Mouse (Mus musculus): ENCODE results near the gene Car8.

The Car8 gene

GRCm38 (mm10) chr4:8238560-8239305 is at the start of gene Car8:
Gene Car8, minus strand, starts transcription at chr4:8239041.
- in situ Hi-C loops (cut with MboI; ENCODE audit: unreplicated experiment in 2 of 2): no loop called here

- in situ Hi-C loops (cut with MboI; ENCODE audit: unreplicated experiment in 2 of 2): no loop called here
Measured at GRCm38 (mm10) chr4:8284934-8285333, 46.1 kb upstream of the Car8 start.

DNA sequence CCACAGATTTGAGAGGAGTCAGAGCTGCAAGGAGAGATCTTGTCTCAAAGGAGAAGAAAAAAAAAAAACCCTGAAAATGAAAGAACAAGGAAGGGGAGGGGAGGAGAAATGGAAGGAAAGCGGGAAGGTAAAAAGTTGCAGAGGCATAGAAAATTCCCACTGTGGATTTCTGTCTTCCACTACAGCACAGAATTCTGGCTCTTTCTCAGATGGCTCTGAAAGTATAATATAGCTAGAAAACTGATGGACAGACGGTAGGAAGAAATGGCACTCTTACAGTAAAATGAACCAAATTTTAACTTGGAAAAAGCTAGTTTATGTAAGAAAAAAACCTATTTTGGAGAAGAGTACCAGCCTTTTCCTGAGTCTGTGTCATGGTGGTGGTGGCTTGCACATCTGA is 39.3 kb upstream of the Car8 start:
- in situ Hi-C loops (cut with MboI; ENCODE audit: unreplicated experiment in 2 of 2): no loop called here

GRCm38 (mm10) chr4:8249805-8250204 is 11.0 kb upstream of the Car8 start:
- in situ Hi-C loops (cut with MboI; ENCODE audit: unreplicated experiment in 2 of 2): no loop called here

- in situ Hi-C loops (cut with MboI; ENCODE audit: unreplicated experiment in 2 of 2): no loop called here
Measured at GRCm38 (mm10) chr4:8245495-8246063, 6.7 kb upstream of the Car8 start.

DNA sequence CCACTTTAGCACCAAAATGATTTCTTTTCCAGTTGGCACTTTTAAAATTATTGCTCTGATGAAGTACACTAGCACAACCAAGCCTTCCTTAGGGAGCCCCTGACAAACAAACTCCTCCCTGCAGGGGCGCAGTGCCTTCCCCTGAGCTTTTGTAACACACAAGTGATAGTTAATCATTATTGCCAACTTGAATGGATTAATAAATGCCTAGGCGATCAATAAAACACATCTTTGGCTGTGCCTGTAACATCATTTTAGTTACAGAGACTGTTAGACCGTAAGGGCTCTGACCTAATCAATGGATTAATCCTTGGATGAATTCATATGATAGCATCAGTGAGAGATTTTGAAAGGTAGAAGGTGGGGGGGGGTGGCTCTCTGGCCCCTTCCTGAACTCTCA is 6.2 kb upstream of the Car8 start:
- in situ Hi-C loops (cut with MboI; ENCODE audit: unreplicated experiment in 2 of 2): no loop called here

DNA sequence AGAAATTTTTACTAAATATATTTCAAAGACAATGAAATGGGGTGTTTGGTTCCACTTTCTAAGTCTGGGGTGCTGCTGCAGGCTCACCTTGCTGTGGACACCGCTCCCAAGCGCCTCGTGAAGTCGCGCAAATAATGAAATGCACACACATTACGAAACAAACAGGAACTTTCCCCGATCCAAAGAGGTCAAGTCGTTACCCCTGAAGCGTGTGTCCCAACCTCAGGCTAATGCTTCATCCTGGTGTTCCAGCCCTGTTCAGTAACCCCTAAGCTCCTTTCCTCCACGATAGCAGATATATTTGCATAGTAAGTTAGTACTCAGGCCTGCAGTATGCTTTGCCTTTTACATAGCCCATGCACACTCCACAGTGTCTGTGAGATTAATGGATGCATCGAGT is 858 bp upstream of the Car8 start:
- in situ Hi-C loops (cut with MboI; ENCODE audit: unreplicated experiment in 2 of 2): no loop called here

DNA sequence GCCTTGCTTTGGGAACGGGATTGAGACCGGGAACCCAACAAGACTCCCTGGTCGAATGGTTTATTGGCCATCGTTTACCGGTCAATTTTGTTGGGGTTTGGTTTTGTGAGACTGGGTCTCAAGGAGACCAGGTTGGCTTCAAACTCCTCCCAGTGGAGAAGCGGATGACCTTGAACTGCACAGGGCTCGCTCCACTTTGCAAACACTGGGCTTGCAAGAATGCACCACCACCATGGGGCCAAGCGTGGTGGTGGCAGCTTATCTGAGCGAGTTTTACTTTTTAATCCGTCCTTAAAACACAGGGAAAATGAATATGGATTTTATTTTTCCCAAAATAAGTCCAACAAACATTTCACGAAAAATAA is 447 bp upstream of the Car8 start:
- in situ Hi-C loops (cut with MboI; ENCODE audit: unreplicated experiment in 2 of 2): no loop called here

DNA sequence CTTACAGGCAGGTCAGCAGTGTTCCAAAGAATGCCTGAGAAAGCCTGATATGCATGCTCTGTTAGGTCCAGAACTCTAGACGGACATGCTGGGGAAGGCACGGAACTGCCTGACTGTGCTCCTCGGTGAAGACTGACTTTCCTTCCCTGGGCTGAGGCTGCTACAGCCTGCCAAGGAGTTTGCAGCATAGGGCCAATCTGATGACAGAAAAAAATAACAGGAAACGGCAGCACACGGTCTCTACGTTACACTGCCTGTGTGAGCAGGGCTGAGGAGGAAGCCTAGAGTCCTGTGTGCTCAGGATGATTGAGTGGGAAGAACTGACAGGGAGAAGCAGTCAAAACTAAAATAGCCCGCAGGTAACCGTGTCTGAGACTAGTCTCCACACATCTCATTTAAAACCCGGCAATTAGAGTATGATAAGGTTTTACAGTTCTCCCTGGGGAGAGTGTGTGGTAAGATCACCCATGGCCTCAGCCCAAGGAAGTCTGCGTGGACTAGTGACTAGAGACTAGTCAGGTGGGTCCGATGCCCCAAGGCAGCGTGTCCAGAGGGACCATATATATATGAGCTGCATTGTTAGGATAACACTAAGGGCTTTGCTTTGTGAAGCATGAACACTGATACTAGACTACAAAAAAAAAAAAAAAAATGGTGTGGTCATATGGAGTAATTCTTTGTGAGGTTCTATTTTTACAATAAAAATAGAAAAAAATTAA is 6.3 kb downstream of the Car8 start:
- in situ Hi-C loops (cut with MboI; ENCODE audit: unreplicated experiment in 2 of 2): no loop called here

DNA sequence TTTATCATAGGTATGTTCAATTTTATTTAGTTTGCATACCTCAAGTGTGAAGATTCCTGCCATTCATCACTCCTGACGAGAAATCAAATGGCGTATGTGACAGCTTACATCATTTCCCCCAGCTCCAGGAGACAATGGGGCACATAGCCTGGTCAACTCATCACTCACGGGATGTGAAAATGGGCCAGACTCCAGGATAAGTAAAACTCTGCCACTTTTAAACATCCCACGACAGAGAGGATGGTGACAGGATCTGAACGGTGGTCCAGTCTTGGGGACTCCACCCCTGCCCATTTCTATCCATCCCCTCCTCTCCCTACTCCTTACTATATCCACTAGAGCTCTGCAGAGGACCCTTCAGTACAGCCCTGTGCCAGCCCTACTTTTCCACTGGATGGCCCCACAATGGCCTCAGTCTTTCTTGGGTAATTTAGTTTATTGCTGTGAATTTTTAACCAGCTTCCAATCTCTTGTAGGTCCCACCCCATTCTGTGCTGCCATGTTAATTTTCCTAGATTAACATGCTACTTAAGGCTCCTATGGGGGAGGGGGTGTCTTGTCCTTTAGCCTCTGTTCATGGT is 7.5 kb downstream of the Car8 start:
- in situ Hi-C loops (cut with MboI; ENCODE audit: unreplicated experiment in 2 of 2): no loop called here

GRCm38 (mm10) chr4:8229661-8230298 is 9.1 kb downstream of the Car8 start:
- in situ Hi-C loops (cut with MboI; ENCODE audit: unreplicated experiment in 2 of 2): no loop called here

DNA sequence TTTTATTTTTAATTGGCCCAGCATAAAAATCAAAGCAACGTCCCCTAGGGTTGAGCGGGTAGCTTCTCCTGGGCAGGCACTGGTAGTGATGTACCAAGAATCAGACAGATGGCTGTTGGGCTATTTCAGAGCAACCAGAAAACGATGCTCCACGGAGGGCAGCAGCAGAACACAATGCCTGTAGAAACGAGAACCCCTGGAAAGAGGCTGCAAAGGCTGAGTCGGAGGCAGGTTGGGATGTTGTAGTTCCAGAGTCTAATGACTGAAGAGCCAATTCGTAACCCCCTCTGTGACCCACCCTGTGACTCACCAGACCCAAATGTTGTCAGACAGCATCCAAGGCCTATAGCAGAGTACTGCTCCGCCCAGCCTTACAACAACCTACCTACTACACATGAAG is 19.9 kb downstream of the Car8 start:
- in situ Hi-C loops (cut with MboI; ENCODE audit: unreplicated experiment in 2 of 2): no loop called here

GRCm38 (mm10) chr4:8218004-8218403 is 20.8 kb downstream of the Car8 start:
- in situ Hi-C loops (cut with MboI; ENCODE audit: unreplicated experiment in 2 of 2): no loop called here

- in situ Hi-C loops (cut with MboI; ENCODE audit: unreplicated experiment in 2 of 2): no loop called here
Measured at GRCm38 (mm10) chr4:8217272-8217671, 21.6 kb downstream of the Car8 start.

DNA sequence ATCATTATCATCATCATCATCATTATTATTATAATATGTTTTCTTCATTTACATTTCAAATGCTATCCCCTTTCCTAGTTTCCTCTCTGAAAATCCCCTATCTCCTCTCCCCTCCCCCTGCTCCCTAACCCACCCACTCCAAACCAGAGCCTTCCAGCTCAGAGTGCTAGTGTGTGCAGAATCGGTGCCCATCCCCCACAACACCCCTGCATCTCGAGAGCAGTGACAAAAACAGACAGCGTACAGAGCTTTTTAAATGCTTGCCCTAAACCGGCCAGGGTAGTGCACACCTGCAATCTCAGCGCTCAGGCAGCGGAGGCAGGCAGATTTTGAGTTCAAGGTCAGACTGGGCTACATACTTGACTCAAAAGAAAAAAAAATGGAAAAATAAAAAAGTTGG is 22.3 kb downstream of the Car8 start:
- in situ Hi-C loops (cut with MboI; ENCODE audit: unreplicated experiment in 2 of 2): no loop called here

- in situ Hi-C loops (cut with MboI; ENCODE audit: unreplicated experiment in 2 of 2): no loop called here
Measured at GRCm38 (mm10) chr4:8213661-8214060, 25.2 kb downstream of the Car8 start.

GRCm38 (mm10) chr4:8212873-8213569 is 25.8 kb downstream of the Car8 start:
- in situ Hi-C loops (cut with MboI; ENCODE audit: unreplicated experiment in 2 of 2): no loop called here

- in situ Hi-C loops (cut with MboI; ENCODE audit: unreplicated experiment in 2 of 2): no loop called here
Measured at GRCm38 (mm10) chr4:8210452-8210851, 28.4 kb downstream of the Car8 start.

DNA sequence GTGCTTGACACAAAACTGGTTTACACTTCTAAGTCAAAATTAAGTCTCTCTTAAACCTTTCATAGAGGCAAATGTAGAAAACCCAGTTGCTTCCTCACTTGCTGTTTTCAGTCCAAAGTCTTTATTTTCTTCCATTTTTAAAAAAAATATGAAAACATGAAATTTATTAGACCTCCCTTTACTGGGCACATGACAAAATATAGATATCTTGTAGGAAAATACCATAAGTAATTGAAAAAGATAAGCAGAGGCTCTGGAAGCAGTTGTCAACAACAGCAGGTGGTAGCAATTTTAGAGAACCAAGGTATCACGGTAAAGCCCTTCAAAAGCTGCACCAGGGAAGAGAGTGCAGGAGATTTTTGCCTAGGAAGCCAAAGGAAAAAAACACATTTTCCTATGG is 30.9 kb downstream of the Car8 start:
- in situ Hi-C loops (cut with MboI; ENCODE audit: unreplicated experiment in 2 of 2): no loop called here

DNA sequence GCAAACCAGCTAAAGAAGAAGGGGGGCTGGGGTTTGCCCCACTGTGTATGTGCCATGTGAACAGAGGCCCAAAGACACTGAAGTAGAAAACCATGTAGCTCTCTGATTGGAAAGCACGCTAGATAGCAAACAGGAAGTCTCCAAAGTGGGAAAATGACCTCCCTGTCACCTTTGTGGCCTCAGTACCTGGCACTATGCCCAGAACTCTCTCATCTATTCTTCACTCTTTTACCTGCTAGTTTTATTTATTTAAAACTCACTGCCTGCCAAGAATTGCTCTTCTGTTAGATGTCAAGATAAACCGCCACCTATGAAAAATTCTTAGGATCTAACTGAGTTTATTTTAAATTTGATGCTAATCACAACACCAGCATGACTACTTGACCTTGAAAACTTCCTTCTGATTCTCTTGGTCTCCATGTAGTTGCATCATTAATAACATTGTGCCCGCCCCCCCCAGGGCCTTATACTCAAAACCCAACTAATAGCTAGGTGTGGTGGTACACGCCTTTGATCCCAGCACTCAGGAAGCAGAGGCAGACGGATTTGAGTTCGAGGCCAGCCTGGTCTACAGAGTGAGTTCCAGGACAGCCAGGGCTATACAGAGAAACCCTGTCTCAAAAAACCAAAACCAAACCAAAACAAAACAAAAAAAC is 31.8 kb downstream of the Car8 start:
- in situ Hi-C loops (cut with MboI; ENCODE audit: unreplicated experiment in 2 of 2): no loop called here
